Mouse (Mus musculus): ENCODE data around the gene Gadl1.

DNA sequence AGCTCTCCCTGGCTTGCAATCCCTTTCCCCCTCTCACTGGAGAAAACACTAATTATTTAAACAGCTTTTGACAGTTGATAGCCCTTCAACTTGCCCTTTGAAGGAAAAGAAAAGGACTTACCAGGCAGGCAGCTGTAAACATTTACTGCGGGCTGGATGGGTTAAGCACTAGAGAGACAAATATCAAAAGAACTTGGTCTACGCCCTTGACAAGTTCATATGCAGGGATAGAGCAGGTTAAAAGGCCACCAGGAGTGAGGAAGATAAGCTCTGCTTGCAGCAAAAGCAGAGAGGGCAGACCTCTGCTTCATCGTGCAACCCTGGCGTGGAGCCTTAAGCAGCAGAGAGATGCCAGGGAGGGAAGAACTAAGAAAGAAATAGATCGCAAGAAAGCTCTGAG is 123.5 kb downstream of the Gadl1 start:
- TF ChIP-seq CTCF (IDR thresholded peaks at IDR 0.05; ENCODE audit: low read depth, low read length) (no peak), POLR2A (IDR thresholded peaks at IDR 0.05; ENCODE audit: extremely low read depth, insufficient read depth, low read length) (no peak)
